Mouse (Mus musculus): ENCODE measurements around the gene Aoc1. TPM values are rescaled to one million over a fixed set of nuclear protein-coding genes. Genes with fewer than 3 reads are reported as not detected.
A peak's percentile ranks its signal among the peaks of the same experiment; 100 is the strongest.

Aoc1 gene
- polyA plus RNA-seq, 1 experiment from 2014 or later: not detected

- ATAC-seq (ENCODE audit: insufficient number of reproducible peaks, insufficient read depth, low FRiP score, low TSS enrichment): peak; percentile 18; the same call in 1 of the 2 replicates
- 21% methylated on average over 7 of the region's 7 CpGs for WGBS
- no peaks in the 10 kb centered on the region for H3K27me3 ChIP-seq
- H3K4me3 ChIP-seq: peak within 1 kb of the TSS; percentile 44
- H3K27ac ChIP-seq: peak within 1 kb of the TSS; percentile 91
- peaks cover 31% of the 10 kb centered on the region for H3K4me1 ChIP-seq
- peak within 1 kb of the TSS; percentile 60 for H3K9ac ChIP-seq
- H3K4me2 ChIP-seq (replicated peaks): peak within 1 kb of the TSS; percentile 66
- H3K36me3 ChIP-seq: peaks cover 46% of the 10 kb centered on the region
- H3K9me3 ChIP-seq: no peaks in the 10 kb centered on the region
These were observed 32.2 kb upstream of the Aoc1 start, which contains the start of gene Tmem176a for GRCm38 (mm10) chr6:48840371-48840969. TSS of gene Tmem176a (plus strand) at chr6:48840919.

GRCm38 (mm10) chr6:48840973-48841625 is 31.6 kb upstream of the Aoc1 start, which contains the start of gene Tmem176b:
TSS of gene Tmem176b (minus strand) at chr6:48841496.
- Histone ChIP-seq H3K27me3 (no peaks in the 10 kb centered on the region), H3K9me3 (no peaks in the 10 kb centered on the region), H3K4me2 (replicated peaks) (peak within 1 kb of the TSS; percentile 66), H3K9ac (peak within 1 kb of the TSS; percentile 60), H3K36me3 (peaks cover 40% of the 10 kb centered on the region), H3K27ac (peak within 1 kb of the TSS; percentile 91), H3K4me1 (peaks cover 31% of the 10 kb centered on the region), H3K4me3 (peak within 1 kb of the TSS; percentile 44)
- peak; percentile 90 for ATAC-seq (ENCODE audit: insufficient number of reproducible peaks, insufficient read depth, low FRiP score, low TSS enrichment)
- WGBS: 11% methylated on average over 6 of the region's 6 CpGs

- ATAC-seq (ENCODE audit: insufficient number of reproducible peaks, insufficient read depth, low FRiP score, low TSS enrichment): no peak
- 64% methylated on average over 11 of the region's 11 CpGs for WGBS
- peak overlapping the region; percentile 44 for H3K4me3 ChIP-seq
- no peak overlapping the region for H3K27ac ChIP-seq
- no peaks in the 10 kb centered on the region for H3K9me3 ChIP-seq
- peak overlapping the region; percentile 24; the same call in 1 of the 2 replicates for H3K9ac ChIP-seq
- H3K27me3 ChIP-seq: no peaks in the 10 kb centered on the region
- H3K4me2 ChIP-seq (replicated peaks): peak overlapping the region; percentile 66
- peaks cover 31% of the 10 kb centered on the region for H3K4me1 ChIP-seq
- peaks cover 29% of the 10 kb centered on the region for H3K36me3 ChIP-seq
These were observed 30.4 kb upstream of the Aoc1 start for GRCm38 (mm10) chr6:48842111-48842842.

GRCm38 (mm10) chr6:48845086-48845485 is 27.6 kb upstream of the Aoc1 start:
- Histone ChIP-seq H3K4me2 (replicated peaks) (no peak overlapping the region), H3K27me3 (no peaks in the 10 kb centered on the region), H3K4me1 (peaks cover 18% of the 10 kb centered on the region), H3K27ac (no peak overlapping the region), H3K36me3 (peaks cover 22% of the 10 kb centered on the region), H3K9ac (no peak overlapping the region), H3K9me3 (no peaks in the 10 kb centered on the region), H3K4me3 (no peak overlapping the region)
- WGBS: 70% methylated on average over 4 of the region's 4 CpGs
- ATAC-seq (ENCODE audit: insufficient number of reproducible peaks, insufficient read depth, low FRiP score, low TSS enrichment): no peak

GRCm38 (mm10) chr6:48851820-48852491 is 20.7 kb upstream of the Aoc1 start:
- peak; percentile 67 for ATAC-seq (ENCODE audit: insufficient number of reproducible peaks, insufficient read depth, low FRiP score, low TSS enrichment)
- peak overlapping the region; percentile 93 for H3K27ac ChIP-seq
- H3K27me3 ChIP-seq: no peaks in the 10 kb centered on the region
- no peaks in the 10 kb centered on the region for H3K4me1 ChIP-seq
- H3K4me3 ChIP-seq: peak overlapping the region; percentile 37
- under 1% methylated on average over 28 of the region's 29 CpGs for WGBS
- peak overlapping the region; percentile 49 for H3K9ac ChIP-seq
- no peaks in the 10 kb centered on the region for H3K9me3 ChIP-seq
- H3K36me3 ChIP-seq: no peaks in the 10 kb centered on the region
- peak overlapping the region; percentile 57 for H3K4me2 ChIP-seq (replicated peaks)

GRCm38 (mm10) chr6:48854155-48854554 is 18.5 kb upstream of the Aoc1 start:
- 92% methylated on average over 2 of the region's 2 CpGs for WGBS
- Histone ChIP-seq H3K4me3 (no peak overlapping the region), H3K27me3 (no peaks in the 10 kb centered on the region), H3K9ac (no peak overlapping the region), H3K4me2 (replicated peaks) (no peak overlapping the region), H3K27ac (no peak overlapping the region), H3K36me3 (no peaks in the 10 kb centered on the region), H3K9me3 (no peaks in the 10 kb centered on the region), H3K4me1 (0 out of 2 replicates have a peak, but pooled peaks cover 5% of the 10 kb centered on the region)
- ATAC-seq (ENCODE audit: insufficient number of reproducible peaks, insufficient read depth, low FRiP score, low TSS enrichment): no peak

- Histone ChIP-seq H3K9ac (no peak overlapping the region), H3K36me3 (no peaks in the 10 kb centered on the region)
- WGBS: 46% methylated on average over 8 of the region's 8 CpGs
These were observed 14.9 kb upstream of the Aoc1 start for GRCm38 (mm10) chr6:48857613-48858302.

GRCm38 (mm10) chr6:48860130-48860815 is 12.4 kb upstream of the Aoc1 start:
- Histone ChIP-seq H3K27ac (no peak overlapping the region), H3K36me3 (no peaks in the 10 kb centered on the region), H3K9ac (no peak overlapping the region), H3K9me3 (no peaks in the 10 kb centered on the region), H3K4me2 (replicated peaks) (peak overlapping the region; percentile 41), H3K4me1 (0 out of 2 replicates have a peak, but pooled peaks cover 10% of the 10 kb centered on the region), H3K27me3 (no peaks in the 10 kb centered on the region), H3K4me3 (0 out of 2 replicates have a peak overlapping the region, but pooled peaks have one; percentile 23)
- ATAC-seq (ENCODE audit: insufficient number of reproducible peaks, insufficient read depth, low FRiP score, low TSS enrichment): no peak
- WGBS: 13% methylated on average over 23 of the region's 23 CpGs

More at GRCm38 (mm10) chr6:48857613-48858302, 14.9 kb upstream of the Aoc1 start:
- Histone ChIP-seq H3K4me1 (0 out of 2 replicates have a peak, but pooled peaks cover 10% of the 10 kb centered on the region), H3K27ac (no peak overlapping the region), H3K4me3 (no peak overlapping the region), H3K9me3 (no peaks in the 10 kb centered on the region), H3K4me2 (replicated peaks) (no peak overlapping the region), H3K27me3 (no peaks in the 10 kb centered on the region)
- ATAC-seq (ENCODE audit: insufficient number of reproducible peaks, insufficient read depth, low FRiP score, low TSS enrichment): no peak

- no peak overlapping the region for H3K9ac ChIP-seq
- H3K4me2 ChIP-seq (replicated peaks): no peak overlapping the region
- H3K4me3 ChIP-seq: no peak overlapping the region
- no peaks in the 10 kb centered on the region for H3K27me3 ChIP-seq
- H3K27ac ChIP-seq: no peak overlapping the region
- no peak for ATAC-seq (ENCODE audit: insufficient number of reproducible peaks, insufficient read depth, low FRiP score, low TSS enrichment)
- 0 out of 2 replicates have a peak, but pooled peaks cover 10% of the 10 kb centered on the region for H3K4me1 ChIP-seq
- no peaks in the 10 kb centered on the region for H3K9me3 ChIP-seq
- WGBS: 80% methylated on average over 1 of the region's 1 CpGs
- H3K36me3 ChIP-seq: no peaks in the 10 kb centered on the region
These were observed 11.8 kb upstream of the Aoc1 start for GRCm38 (mm10) chr6:48860851-48861250.

GRCm38 (mm10) chr6:48861616-48862280 is 10.9 kb upstream of the Aoc1 start:
- no peaks in the 10 kb centered on the region for H3K27me3 ChIP-seq
- no peak overlapping the region for H3K4me2 ChIP-seq (replicated peaks)
- no peaks in the 10 kb centered on the region for H3K36me3 ChIP-seq
- no peak overlapping the region for H3K9ac ChIP-seq
- no peaks in the 10 kb centered on the region for H3K9me3 ChIP-seq
- H3K4me1 ChIP-seq: 0 out of 2 replicates have a peak, but pooled peaks cover 10% of the 10 kb centered on the region
- peak; percentile 56; the same call in 1 of the 2 replicates for ATAC-seq (ENCODE audit: insufficient number of reproducible peaks, insufficient read depth, low FRiP score, low TSS enrichment)
- no peak overlapping the region for H3K4me3 ChIP-seq
- no peak overlapping the region for H3K27ac ChIP-seq
- WGBS: 71% methylated on average over 12 of the region's 12 CpGs
